Mouse (Mus musculus) thymus, adult 18-20 months (tissue): ENCODE measurements around the gene Stxbp3.

Source experiments
- DNase-seq, 2 experiments: peaks; one replicate each; pipeline ENCODE4 v3.0.0; 2022; ENCODE audit warnings: mixed read lengths in 2 of 2

The Stxbp3 gene

GRCm38 (mm10) chr3:108762597-108763111 lies 77.7 kb downstream of the Stxbp3 start:
- no peak for DNase-seq

- no peak for DNase-seq
Observed at GRCm38 (mm10) chr3:108759566-108760420, 80.5 kb downstream of the Stxbp3 start.

GRCm38 (mm10) chr3:108757570-108757969 lies 82.8 kb downstream of the Stxbp3 start:
- DNase-seq, result no peak

GRCm38 (mm10) chr3:108756131-108756530 lies 84.2 kb downstream of the Stxbp3 start:
- DNase-seq, result no peak

GRCm38 (mm10) chr3:108755542-108755941 lies 84.8 kb downstream of the Stxbp3 start:
- no peak for DNase-seq

GRCm38 (mm10) chr3:108754541-108754940 lies 85.8 kb downstream of the Stxbp3 start:
- DNase-seq, result no peak

GRCm38 (mm10) chr3:108751691-108752090 lies 88.6 kb downstream of the Stxbp3 start:
- no peak for DNase-seq

GRCm38 (mm10) chr3:108751061-108751460 lies 89.3 kb downstream of the Stxbp3 start:
- DNase-seq, result no peak

- no peak for DNase-seq
Observed at GRCm38 (mm10) chr3:108744060-108744459, 96.3 kb downstream of the Stxbp3 start.
